Mouse (Mus musculus) limb, embryonic 14.5 days (tissue): Measurements from ENCODE around the gene Eno2. TPM values are rescaled to one million over a fixed set of nuclear protein-coding genes. Genes with fewer than 3 reads are reported as not detected.

Experiments used
- ATAC-seq: fragments of 200-750 bp; cut with Nextera tagmentation; 2 replicates; pipeline ENCODE4 v1.8.0; 2017; ENCODE audit warnings: low read depth, moderate number of reproducible peaks, moderate TSS enrichment; ENCODE audit not compliant: low FRiP score
- DNase-seq: peaks from one replicate; pipeline ENCODE4 v3.0.0-alpha.2; 2015; ENCODE audit warnings: low spot score
- H3K27ac ChIP-seq: fragments of 300-500 bp; sonication (generic); replicated peaks from 2 replicates; pipeline ENCODE4 v1.5.1; 2014; ENCODE audit warnings: low read depth, mild to moderate bottlenecking, low read length, moderate library complexity, mixed read lengths
- H3K27me3 ChIP-seq: fragments of 300-500 bp; sonication (generic); 2 replicates; pipeline ENCODE4 v1.6.1; 2014; ENCODE audit warnings: low read length, mixed read lengths; ENCODE audit not compliant: control insufficient read depth, insufficient read depth
- H3K36me3 ChIP-seq: fragments of 300-500 bp; sonication (generic); 2 replicates; pipeline ENCODE4 v1.6.1; 2014; ENCODE audit warnings: mild to moderate bottlenecking, low read length, moderate library complexity, mixed read lengths; ENCODE audit not compliant: control insufficient read depth, insufficient read depth
- H3K4me1 ChIP-seq: fragments of 300-500 bp; sonication (generic); 2 replicates; pipeline ENCODE4 v1.6.1; 2014; ENCODE audit warnings: antibody characterized with exemption, low read length, mixed read lengths; ENCODE audit not compliant: control insufficient read depth, insufficient read depth
- H3K4me2 ChIP-seq: fragments of 300-500 bp; sonication (generic); replicated peaks from 2 replicates; pipeline ENCODE4 v1.6.1; 2014; ENCODE audit warnings: low read depth, mild to moderate bottlenecking, low read length, moderate library complexity; ENCODE audit not compliant: severe bottlenecking
- H3K4me3 ChIP-seq: fragments of 300-500 bp; sonication (generic); replicated peaks from 2 replicates; pipeline ENCODE4 v1.5.1; 2014; ENCODE audit warnings: low read length
- H3K9ac ChIP-seq: fragments of 300-500 bp; sonication (generic); 2 replicates; pipeline ENCODE4 v1.6.1; 2014; ENCODE audit warnings: mild to moderate bottlenecking, low read depth, low read length, moderate library complexity; ENCODE audit not compliant: severe bottlenecking
- H3K9me3 ChIP-seq: fragments of 300-500 bp; sonication (generic); 2 replicates; pipeline ENCODE4 v1.6.1; 2016; ENCODE audit warnings: low read length; ENCODE audit not compliant: control insufficient read depth
- POLR2A ChIP-seq: fragments of 200-500 bp; IDR thresholded peaks from 2 replicates; pipeline ENCODE4 v1.8.0; 2012; ENCODE audit warnings: inconsistent platforms, mild to moderate bottlenecking, moderate library complexity, borderline replicate concordance; ENCODE audit not compliant: insufficient read depth, insufficient read length; ENCODE audit errors: extremely low read depth
- WGBS: fragments of 180-500 bp; shearing (Covaris S2); extraction: QIAGEN DNeasy Blood & Tissue Kit; methylation state at CpG from one replicate; pipeline ENCODE4 v1.1.7; 2014; 5-methylcytosine and 5-hydroxymethylcytosine counted together
- polyA plus RNA-seq, 2 experiments: library from polyadenylated mRNA; depleted of rRNA in 1 of 2; stranded (reverse) in 1 of 2; unstranded in 1 of 2; fragments of >200 nt; fragmentation: Nextera tagmentation in 1 of 2; extraction: Ambion mirVana in 1 of 2; gene quantifications; 2 replicates each; pipeline versions ENCODE4 v1.2.1 to v1.2.3; 2012 to 2014

The Eno2 gene
- polyA plus RNA-seq, 2 experiments = 6.0 to 21.7 TPM

- H3K9ac ChIP-seq = peak overlapping the region; percentile 78
Observed at GRCm38 (mm10) chr6:124741842-124742241, 27.6 kb downstream of the Eno2 start.

GRCm38 (mm10) chr6:124740888-124741761, 28.3 kb downstream of the Eno2 start, which contains the start of gene Grcc10:
Gene Grcc10, minus strand, starts transcription at chr6:124741374.
- Histone ChIP-seq H3K27me3 (no peaks in the 10 kb centered on the region), H3K4me1 (peaks cover 14% of the 10 kb centered on the region), H3K9ac (peak within 1 kb of the TSS; percentile 78), H3K27ac (peak within 1 kb of the TSS; percentile 97), H3K4me3 (peak within 1 kb of the TSS; percentile 60), H3K9me3 (no peaks in the 10 kb centered on the region), H3K36me3 (peaks cover 31% of the 10 kb centered on the region), H3K4me2 (peak within 1 kb of the TSS; percentile 65)
- peak; percentile 86 for ATAC-seq
- peak; percentile 96 for DNase-seq
- WGBS = under 1% methylated on average over 41 of the region's 41 CpGs
- peak; percentile 92; the same call in 1 of the 2 replicates for TF ChIP-seq POLR2A

More at GRCm38 (mm10) chr6:124741842-124742241, 27.6 kb downstream of the Eno2 start:
- Histone ChIP-seq H3K4me1 (peaks cover 20% of the 10 kb centered on the region), H3K27ac (peak overlapping the region; percentile 97), H3K4me2 (peak overlapping the region; percentile 65), H3K4me3 (peak overlapping the region; percentile 60), H3K27me3 (no peaks in the 10 kb centered on the region), H3K36me3 (peaks cover 36% of the 10 kb centered on the region), H3K9me3 (no peaks in the 10 kb centered on the region)
- DNase-seq = no peak
- ATAC-seq = no peak
- no peak for TF ChIP-seq POLR2A
- WGBS = 70% methylated on average over 3 of the region's 3 CpGs

DNA sequence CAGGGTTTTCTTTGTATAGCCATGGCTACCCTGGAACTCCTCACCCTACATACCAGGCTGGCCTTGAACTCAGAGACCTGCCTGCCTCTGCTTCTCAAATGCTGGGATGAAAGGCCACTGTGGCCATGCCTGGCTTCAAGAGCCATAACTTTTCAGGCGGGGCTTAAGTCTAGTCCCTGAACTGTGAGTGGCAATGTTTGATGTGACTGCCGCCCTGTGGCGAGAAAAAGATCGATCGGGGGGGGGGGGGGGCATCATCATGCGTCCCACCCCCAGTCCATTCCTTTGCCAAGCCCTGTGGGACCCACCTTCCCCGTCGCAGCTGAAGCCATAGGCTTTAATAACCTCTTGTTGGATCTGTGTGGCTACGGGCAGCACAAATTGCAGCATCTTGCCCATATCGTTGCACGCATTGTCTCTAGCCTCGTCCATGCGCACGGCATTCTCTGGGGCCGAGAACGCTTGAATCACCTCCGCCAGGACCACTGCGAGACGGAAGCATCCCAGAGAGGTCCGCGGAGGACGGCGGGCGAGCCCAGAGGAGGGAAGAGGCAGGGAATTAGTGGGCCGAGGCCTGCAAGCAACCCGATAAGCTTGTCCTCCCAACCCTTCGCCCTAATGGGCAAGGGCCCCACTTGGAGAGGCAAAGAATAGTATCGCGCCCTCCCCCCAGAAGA, 29.1 kb downstream of the Eno2 start:
- H3K9me3 ChIP-seq = no peaks in the 10 kb centered on the region
- peak overlapping the region; percentile 78 for H3K9ac ChIP-seq
- peak overlapping the region; percentile 60 for H3K4me3 ChIP-seq
- peak; percentile 1 for ATAC-seq
- peaks cover 11% of the 10 kb centered on the region for H3K4me1 ChIP-seq
- under 1% methylated on average over 26 of the region's 29 CpGs for WGBS
- no peaks in the 10 kb centered on the region for H3K27me3 ChIP-seq
- H3K4me2 ChIP-seq = peak overlapping the region; percentile 65
- H3K27ac ChIP-seq = peak overlapping the region; percentile 97
- peak; percentile 74 for DNase-seq
- TF ChIP-seq POLR2A = no peak
- H3K36me3 ChIP-seq = peaks cover 31% of the 10 kb centered on the region

GRCm38 (mm10) chr6:124739231-124739796, 30.2 kb downstream of the Eno2 start:
- no peaks in the 10 kb centered on the region for H3K9me3 ChIP-seq
- H3K36me3 ChIP-seq = peaks cover 21% of the 10 kb centered on the region
- no peak for ATAC-seq
- no peaks in the 10 kb centered on the region for H3K27me3 ChIP-seq
- H3K4me3 ChIP-seq = no peak overlapping the region
- peak overlapping the region; percentile 65; the same call in 1 of the 2 replicates for H3K4me2 ChIP-seq
- no peak for DNase-seq
- H3K4me1 ChIP-seq = peaks cover 7% of the 10 kb centered on the region
- H3K9ac ChIP-seq = no peak overlapping the region; the same call in 1 of the 2 replicates
- TF ChIP-seq POLR2A = no peak
- WGBS = 87% methylated on average over 10 of the region's 10 CpGs
- H3K27ac ChIP-seq = no peak overlapping the region

DNA sequence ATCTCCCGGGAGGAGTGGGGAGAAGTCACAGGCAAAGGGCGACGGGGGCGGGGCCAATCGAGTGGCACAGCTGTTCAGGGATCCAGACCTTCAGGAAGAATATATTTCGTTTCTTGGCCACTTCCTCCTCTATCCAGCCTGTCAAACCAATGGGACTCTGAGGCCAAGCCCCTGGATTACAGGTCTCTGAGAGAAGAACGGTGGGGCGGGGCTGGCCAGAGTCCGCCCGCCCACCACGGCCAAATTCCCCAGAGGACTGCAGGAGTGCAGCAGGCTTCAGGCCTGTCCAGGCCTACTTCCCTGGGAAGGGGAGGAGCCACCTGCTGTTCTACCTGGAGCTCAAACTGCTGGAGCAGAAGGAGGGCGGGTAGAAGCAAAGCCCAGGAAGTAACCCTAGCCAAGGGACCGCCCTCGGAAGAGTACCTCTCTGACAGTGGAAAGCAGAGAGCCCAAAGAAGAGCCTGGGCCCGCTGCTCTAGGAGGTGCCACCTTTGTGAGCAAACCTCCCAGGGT, 30.9 kb downstream of the Eno2 start, which contains the start of gene Ptpn6:
Gene Ptpn6 (minus strand): TSS at position 204 of the 513 bp plus-strand sequence.
- Histone ChIP-seq H3K4me3 (no peak within 1 kb of the TSS), H3K27ac (no peak within 1 kb of the TSS), H3K4me1 (peaks cover 7% of the 10 kb centered on the region), H3K4me2 (0 out of 2 replicates have a peak within 1 kb of the TSS, but pooled peaks have one; percentile 6), H3K9me3 (no peaks in the 10 kb centered on the region), H3K27me3 (no peaks in the 10 kb centered on the region), H3K9ac (no peak within 1 kb of the TSS; the same call in 1 of the 2 replicates), H3K36me3 (peaks cover 14% of the 10 kb centered on the region)
- DNase-seq (no peak), ATAC-seq (no peak)
- WGBS = 30% methylated on average over 15 of the region's 15 CpGs
- no peak for TF ChIP-seq POLR2A
